Mouse (Mus musculus) hindlimb bud, embryonic 11.5 days (tissue): ENCODE results near the gene Cnp.
A peak's percentile ranks its signal among the peaks of the same experiment; 100 is the strongest.

ENCODE experiments used
- DNase-seq: peaks from one replicate; pipeline ENCODE4 v3.0.0-alpha.2; 2012; ENCODE audit warnings: low read depth, low spot score; ENCODE audit errors: extremely low spot score

Cnp gene

GRCm38 (mm10) chr11:100618761-100619484, 44.2 kb downstream of the Cnp start, which contains the start of gene Nkiras2:
Gene Nkiras2 (plus strand): TSS chr11:100619244.
- DNase-seq: no peak

GRCm38 (mm10) chr11:100619485-100619975, 44.8 kb downstream of the Cnp start:
- peak; percentile 87 for DNase-seq

GRCm38 (mm10) chr11:100619982-100620381, 45.3 kb downstream of the Cnp start, which contains the start of gene Dnajc7:
Gene Dnajc7 (minus strand): TSS chr11:100620168.
- DNase-seq: no peak

- DNase-seq: no peak
Measured at GRCm38 (mm10) chr11:100622714-100623113, 48.0 kb downstream of the Cnp start.

GRCm38 (mm10) chr11:100623867-100624266, 49.2 kb downstream of the Cnp start:
- no peak for DNase-seq

GRCm38 (mm10) chr11:100625754-100626700, 51.3 kb downstream of the Cnp start:
- no peak for DNase-seq

- DNase-seq: no peak
Measured at GRCm38 (mm10) chr11:100626701-100627195, 52.0 kb downstream of the Cnp start.

GRCm38 (mm10) chr11:100628056-100628455, 53.4 kb downstream of the Cnp start:
- no peak for DNase-seq

GRCm38 (mm10) chr11:100628862-100629352, 54.2 kb downstream of the Cnp start:
- no peak for DNase-seq

GRCm38 (mm10) chr11:100634530-100634929, 59.8 kb downstream of the Cnp start:
- no peak for DNase-seq

GRCm38 (mm10) chr11:100640159-100640906, 65.6 kb downstream of the Cnp start:
- DNase-seq: no peak
